Mouse (Mus musculus) CD4-positive, CD25-positive, alpha-beta regulatory T cell, adult 4 months (primary cell): ENCODE results near the gene Zar1l. TPM values are rescaled to one million over a fixed set of nuclear protein-coding genes. Genes with fewer than 3 reads are reported as not detected.
A peak's percentile ranks its signal among the peaks of the same experiment; 100 is the strongest.

Experiments used
- ATAC-seq: one replicate; pipeline ENCODE4 v1.8.0; 2017
- polyA plus RNA-seq, 2 experiments: library from polyadenylated mRNA; unstranded; fragments of 100-300 nt; shearing (Covaris generic); gene quantifications; one replicate each; pipeline ENCODE4 v1.2.1; 2017

Gene Zar1l
- polyA plus RNA-seq, 2 experiments from 2014 or later = not detected

DNA sequence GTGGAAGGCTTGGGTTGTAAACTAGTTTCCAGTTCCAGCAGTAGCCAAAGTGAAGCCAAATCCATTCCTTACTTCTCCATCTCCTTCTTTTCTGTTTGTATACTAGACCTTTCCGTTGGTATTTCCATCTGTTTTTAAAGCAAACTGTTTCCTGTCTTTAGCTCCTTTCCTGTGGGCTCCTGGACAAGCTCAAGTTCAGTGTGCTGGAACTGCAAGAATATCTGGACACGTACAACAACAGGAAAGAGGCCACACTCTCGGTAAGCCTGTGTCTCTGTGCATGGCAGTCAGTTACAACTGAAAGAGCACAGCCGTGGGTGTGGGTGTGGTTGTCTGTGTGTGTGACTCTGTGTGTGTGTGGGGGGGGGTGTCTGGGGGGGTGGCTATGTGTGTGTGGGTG lies 39.4 kb downstream of the Zar1l start:
- no peak for ATAC-seq

DNA sequence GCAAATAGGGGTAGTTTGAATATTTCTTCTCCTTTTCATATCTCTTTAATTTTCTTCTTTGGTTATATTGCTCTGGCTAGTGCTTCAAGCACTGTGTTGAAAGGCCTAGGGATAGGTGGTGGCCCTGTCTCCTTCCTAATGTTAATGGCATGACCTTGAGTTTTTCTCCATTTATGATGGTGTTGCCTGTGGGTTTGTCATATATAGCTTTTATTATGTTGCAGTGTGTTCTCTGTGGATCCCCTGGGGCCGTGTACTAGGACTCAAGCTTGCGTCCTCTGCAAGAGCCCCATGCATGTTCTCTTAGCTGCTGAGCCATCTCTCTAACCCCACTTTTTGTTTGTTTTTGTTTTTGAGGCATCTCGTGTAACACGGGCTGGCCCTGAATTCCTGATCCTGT lies 40.6 kb downstream of the Zar1l start:
- peak; percentile 67 for ATAC-seq

DNA sequence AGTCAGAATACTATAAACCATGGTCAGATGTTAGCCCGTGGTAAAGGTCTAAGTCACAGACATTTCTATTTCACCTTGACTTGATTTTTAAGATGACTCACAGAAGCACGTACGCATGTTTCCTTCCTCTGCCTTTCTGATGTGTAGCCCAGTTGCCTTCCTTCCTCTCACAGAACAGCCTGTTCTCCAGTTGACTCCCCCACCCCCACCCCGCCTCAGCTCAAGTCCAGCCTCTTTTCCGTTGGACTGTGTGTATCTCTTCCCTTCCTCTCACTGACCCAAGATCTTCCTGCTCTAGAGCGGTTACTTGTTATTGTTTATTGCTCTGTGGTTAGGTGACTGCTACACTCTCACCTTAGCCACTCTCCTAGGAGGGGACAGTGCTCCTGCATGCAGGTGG lies 49.5 kb downstream of the Zar1l start:
- peak; percentile 41 for ATAC-seq

DNA sequence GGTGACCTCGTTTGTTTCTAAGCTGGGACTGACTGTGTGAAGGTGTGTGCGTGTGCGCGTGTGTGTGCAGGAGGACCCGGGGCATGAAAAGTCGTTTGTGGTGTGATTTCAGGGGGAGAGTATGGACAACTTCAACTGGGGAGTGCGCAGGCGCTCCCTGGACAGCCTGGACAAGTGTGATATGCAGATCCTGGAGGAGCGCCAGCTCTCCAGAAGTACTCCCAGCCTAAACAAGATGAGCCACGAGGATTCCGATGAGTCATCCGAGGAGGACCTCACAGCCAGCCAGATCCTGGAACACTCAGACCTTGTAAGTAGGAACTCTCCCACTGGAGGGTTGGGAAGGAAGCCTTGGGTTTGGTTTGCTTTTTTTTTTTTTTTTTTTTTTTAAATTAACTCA lies 51.8 kb downstream of the Zar1l start:
- ATAC-seq = no peak

DNA sequence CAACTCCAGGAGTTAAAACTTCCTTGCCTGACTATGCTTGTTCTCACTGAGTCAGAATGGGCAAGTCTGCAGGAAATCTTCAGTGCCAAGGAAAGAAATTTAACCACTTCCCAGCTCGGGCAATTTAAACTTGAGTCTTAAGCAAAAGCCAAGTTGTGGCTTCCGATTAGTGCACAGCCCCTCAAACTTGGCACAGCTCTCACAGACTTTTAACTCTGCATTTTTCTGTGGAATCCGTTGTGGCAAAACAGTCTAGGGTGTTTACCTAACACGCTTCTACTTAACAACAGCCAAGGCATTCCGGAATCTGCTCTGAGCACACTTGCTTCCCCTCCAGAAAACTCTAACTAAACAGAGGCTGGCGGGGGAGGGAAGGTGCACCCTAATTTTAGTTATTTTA lies 52.7 kb downstream of the Zar1l start:
- no peak for ATAC-seq

DNA sequence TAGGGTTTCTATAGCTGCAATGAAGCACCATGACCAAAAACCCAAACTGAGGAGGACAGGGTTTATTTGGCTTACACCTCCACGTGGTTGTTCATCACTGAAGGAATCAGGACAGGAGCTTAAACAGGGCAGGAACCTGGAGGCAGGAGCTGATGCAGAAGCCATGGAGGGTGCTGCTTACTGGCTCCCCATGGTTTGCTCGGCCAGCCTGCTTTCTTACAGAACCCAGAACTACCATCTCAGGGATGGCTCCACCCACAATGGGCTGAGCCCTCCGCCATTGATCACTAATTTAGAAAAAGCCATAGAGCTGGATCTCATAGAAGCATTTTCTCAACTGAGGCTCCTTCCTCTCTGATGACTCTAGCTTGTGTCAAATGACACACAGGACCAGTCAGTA lies 53.2 kb downstream of the Zar1l start:
- no peak for ATAC-seq

DNA sequence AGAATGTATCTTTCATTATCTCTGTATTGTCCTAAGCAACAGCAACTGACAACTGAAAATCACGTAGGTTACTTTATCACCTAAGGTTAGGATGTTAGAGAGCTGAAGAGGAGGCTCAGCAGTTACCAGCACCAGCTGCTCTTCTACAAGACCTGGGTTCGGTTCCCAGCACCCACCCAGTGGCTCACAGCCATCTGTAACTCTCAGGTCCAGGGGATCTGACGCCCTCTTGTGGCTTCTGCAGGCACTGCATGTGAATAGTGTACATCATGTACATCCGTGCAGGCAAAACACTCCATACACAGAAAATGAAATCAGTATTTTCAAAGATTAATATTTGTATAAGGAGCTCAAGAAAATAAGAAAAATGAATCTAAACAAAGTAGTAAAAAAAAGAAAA lies 58.2 kb downstream of the Zar1l start:
- ATAC-seq = no peak

DNA sequence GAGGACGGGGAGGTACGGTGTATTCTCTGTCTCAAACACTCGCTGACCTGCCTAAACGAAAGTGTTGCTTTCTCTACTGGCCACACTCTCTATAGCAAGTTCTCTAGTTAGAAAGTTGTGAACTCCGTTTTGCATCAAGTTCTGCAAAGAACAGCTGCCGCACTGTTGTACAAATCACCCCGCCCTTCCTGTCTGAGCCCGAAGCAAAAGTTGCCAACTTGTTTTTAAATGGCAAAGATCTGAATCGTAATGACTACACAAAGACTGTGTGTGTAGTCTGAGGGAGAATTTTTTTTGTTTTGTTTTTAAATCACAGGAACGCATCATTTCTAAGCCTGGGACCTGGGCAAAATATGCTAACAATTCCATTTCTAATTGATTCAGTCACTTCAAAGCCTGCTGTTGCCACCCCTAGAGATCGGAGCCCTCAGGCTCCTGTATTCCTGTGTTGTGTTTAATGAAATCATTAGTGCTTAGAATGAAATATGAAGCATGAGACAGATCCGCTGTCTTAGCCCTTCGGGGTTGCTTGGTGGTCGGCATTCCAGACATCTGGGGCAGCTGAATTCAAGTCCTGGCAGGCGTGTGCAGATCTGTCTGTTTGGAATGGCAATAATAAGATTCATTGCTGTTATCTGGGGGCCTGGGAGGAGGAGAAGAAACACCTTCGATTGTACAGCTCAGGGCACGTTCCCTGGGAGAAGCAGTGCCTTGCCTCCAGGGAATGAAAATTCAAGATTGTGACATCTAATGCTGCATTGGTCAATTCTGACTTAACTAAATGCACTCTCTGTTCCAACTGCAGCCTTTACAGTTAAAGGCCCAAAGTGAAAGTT lies 59.8 kb downstream of the Zar1l start:
- ATAC-seq = peak; percentile 75

DNA sequence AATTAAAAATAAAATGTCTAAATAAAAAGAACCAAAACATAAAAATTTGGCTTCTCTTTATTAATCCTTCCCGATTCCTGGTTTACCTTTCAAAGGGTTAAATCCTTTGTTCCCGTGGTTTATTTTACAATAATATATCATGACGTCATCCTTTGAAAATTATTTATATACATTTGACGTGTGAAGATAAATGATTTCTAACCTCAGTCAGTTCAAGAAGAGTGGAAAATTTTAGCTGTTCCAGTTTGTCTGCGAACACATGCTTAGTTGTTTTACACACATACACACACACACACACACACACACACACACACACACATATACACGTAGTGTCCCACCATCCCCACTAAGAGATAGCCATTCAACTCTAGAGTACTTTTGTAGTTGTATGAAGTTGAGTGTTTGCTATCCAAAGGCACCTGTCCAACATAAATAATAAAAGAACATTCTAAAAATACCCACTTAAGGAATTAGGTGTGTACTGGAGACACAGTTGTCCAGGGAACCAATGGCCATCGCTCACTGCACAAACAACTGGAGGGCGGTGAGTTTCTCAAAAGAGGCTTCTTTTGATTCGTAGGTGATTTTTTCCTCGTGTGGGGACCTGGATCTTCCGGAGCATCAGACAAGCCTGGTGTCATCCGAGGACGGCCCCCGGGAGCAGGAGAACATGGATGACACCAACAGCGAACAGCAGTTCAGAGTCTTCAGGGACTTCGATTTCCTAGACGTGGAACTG lies 60.6 kb downstream of the Zar1l start:
- no peak for ATAC-seq

Other genes starting within 250 kb of the Zar1l start
- 1 to 10 TPM; 8.6 to 9.8 TPM for gene Brca2, start 4.5 kb upstream of the Zar1l start, polyA plus RNA-seq
- gene N4bp2l1, start 79.0 kb upstream of the Zar1l start, polyA plus RNA-seq = 10 to 100 TPM; 59.7 to 60.2 TPM
- 10 to 100 TPM; 54.8 to 84.0 TPM for gene N4bp2l2, start 148.0 kb upstream of the Zar1l start, polyA plus RNA-seq
- 10 to 100 TPM; 19.9 to 23.1 TPM for gene Pds5b, start 155.6 kb upstream of the Zar1l start, polyA plus RNA-seq